Mouse (Mus musculus) kidney, postnatal 0 days (tissue): Measurements from ENCODE around the gene Zbtb20. TPM values are rescaled to one million over a fixed set of nuclear protein-coding genes. Genes with fewer than 3 reads are reported as not detected.

Experiments
- ATAC-seq: fragments of 200-750 bp; cut with Nextera tagmentation; replicated peaks from 2 replicates; pipeline ENCODE4 v1.8.0; 2017; ENCODE audit warnings: low read depth, moderate number of reproducible peaks, moderate TSS enrichment, moderate library complexity; ENCODE audit not compliant: low FRiP score
- DNase-seq: peaks from one replicate; pipeline ENCODE4 v3.0.0-alpha.2; 2016; ENCODE audit warnings: low spot score
- H3K27ac ChIP-seq: fragments of 300-500 bp; sonication (generic); 2 replicates; pipeline ENCODE4 v1.5.1; 2014; ENCODE audit warnings: mild to moderate bottlenecking
- H3K27me3 ChIP-seq: fragments of 300-500 bp; sonication (generic); 2 replicates; pipeline ENCODE4 v1.6.1; 2014; ENCODE audit warnings: low read length, mixed read lengths; ENCODE audit not compliant: insufficient read depth
- H3K36me3 ChIP-seq: fragments of 300-500 bp; sonication (generic); 2 replicates; pipeline ENCODE4 v1.6.1; 2014; ENCODE audit warnings: low read length, mixed read lengths; ENCODE audit not compliant: insufficient read depth
- H3K4me1 ChIP-seq: fragments of 300-500 bp; sonication (generic); replicated peaks from 2 replicates; pipeline ENCODE4 v1.6.1; 2014; ENCODE audit warnings: antibody characterized with exemption, low read length, mixed read lengths; ENCODE audit not compliant: insufficient read depth
- H3K4me2 ChIP-seq: fragments of 300-500 bp; sonication (generic); 2 replicates; pipeline ENCODE4 v1.6.1; 2014; ENCODE audit warnings: mild to moderate bottlenecking, low read length, moderate library complexity, mixed read lengths
- H3K4me3 ChIP-seq: fragments of 300-500 bp; sonication (generic); replicated peaks from 2 replicates; pipeline ENCODE4 v1.5.1; 2014; ENCODE audit warnings: low read depth, low read length
- H3K9ac ChIP-seq: fragments of 300-500 bp; sonication (generic); 2 replicates; pipeline ENCODE4 v1.6.1; 2014; ENCODE audit warnings: low read depth, low read length
- H3K9me3 ChIP-seq: fragments of 300-500 bp; sonication (generic); replicated peaks from 2 replicates; pipeline ENCODE4 v1.6.1; 2016; ENCODE audit warnings: low read length, inconsistent platforms, mixed read lengths
- CTCF ChIP-seq: IDR thresholded peaks from 2 replicates; pipeline ENCODE4 v1.5.1; 2016; ENCODE audit warnings: antibody characterized with exemption, low read depth, mild to moderate bottlenecking, moderate library complexity
- WGBS: fragments of 180-500 bp; shearing (Covaris S2); extraction: QIAGEN DNeasy Blood & Tissue Kit; methylation state at CpG from one replicate; pipeline ENCODE4 v1.1.7; 2014; 5-methylcytosine and 5-hydroxymethylcytosine counted together
- polyA plus RNA-seq: library from polyadenylated mRNA; unstranded; fragments of >200 nt; fragmentation: Nextera tagmentation; extraction: Ambion mirVana; gene quantifications from 2 replicates; pipeline ENCODE4 v1.2.1, GENCODE M21; 2015

The Zbtb20 gene
- polyA plus RNA-seq, 1 experiment from 2014 or later, result 36.8 TPM

DNA sequence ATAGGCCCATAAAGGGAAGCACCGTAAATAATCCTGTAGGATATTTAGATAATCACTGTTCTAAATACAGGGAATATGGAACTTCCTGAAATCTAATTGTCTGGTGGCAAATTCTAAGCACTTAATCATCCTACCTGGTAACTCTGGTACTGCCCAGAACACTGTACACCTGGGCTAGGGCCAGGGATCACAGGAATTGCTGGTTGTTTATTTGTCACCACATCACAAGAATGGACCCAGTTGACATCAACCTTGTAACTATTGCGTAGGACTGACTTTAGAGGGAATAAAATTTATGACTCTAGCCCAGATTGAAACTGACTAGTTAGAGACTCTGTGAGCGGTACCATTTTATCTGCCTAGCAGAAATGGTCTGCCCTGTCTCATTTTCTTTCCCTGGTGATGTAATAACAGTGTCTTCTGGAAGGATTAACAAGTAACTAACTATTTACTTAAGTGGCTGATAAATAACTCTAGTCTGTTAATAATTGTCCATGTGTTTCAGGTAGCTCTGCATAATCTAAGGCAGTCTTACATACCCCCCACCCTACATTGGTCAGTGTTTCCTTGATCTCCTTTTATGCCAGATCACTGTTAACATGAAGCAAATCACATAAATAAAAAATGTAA lies 194.1 kb downstream of the Zbtb20 start:
- H3K27ac ChIP-seq, result no peak overlapping the region
- DNase-seq (peak; percentile 55), ATAC-seq (peak; percentile 92)
- H3K36me3 ChIP-seq, result no peaks in the 10 kb centered on the region
- TF ChIP-seq CTCF, result no peak
- 57% methylated on average over 3 of the region's 3 CpGs for WGBS
- no peak overlapping the region for H3K4me3 ChIP-seq
- no peaks in the 10 kb centered on the region for H3K4me1 ChIP-seq
- no peak overlapping the region for H3K4me2 ChIP-seq
- no peaks in the 10 kb centered on the region for H3K9me3 ChIP-seq
- H3K27me3 ChIP-seq, result no peaks in the 10 kb centered on the region
- no peak overlapping the region for H3K9ac ChIP-seq

DNA sequence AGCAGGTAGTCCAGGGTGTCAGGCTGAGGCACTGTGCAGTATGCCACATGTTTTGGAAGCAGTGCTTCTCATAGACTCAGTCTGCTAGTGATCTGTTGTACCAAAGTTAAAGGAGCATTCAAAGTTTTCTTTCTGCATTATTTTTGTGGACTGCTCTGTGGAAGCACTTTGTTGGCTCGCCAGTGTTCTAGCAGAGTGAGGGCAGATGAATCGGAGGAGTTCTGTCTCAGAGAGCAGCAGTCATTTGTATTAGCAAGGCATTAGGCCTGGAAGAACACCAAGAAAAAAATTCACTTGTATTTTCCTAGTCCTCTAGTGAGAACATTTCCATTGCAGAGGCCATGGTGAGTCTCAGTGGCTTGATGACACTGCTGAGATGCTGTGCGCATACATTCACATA lies 196.2 kb downstream of the Zbtb20 start:
- no peak for ATAC-seq
- WGBS, result 83% methylated on average over 3 of the region's 3 CpGs
- H3K4me1 ChIP-seq, result no peaks in the 10 kb centered on the region
- no peaks in the 10 kb centered on the region for H3K27me3 ChIP-seq
- no peak overlapping the region for H3K4me3 ChIP-seq
- H3K36me3 ChIP-seq, result no peaks in the 10 kb centered on the region
- H3K9ac ChIP-seq, result no peak overlapping the region
- DNase-seq, result no peak
- H3K4me2 ChIP-seq, result no peak overlapping the region
- H3K27ac ChIP-seq, result no peak overlapping the region
- TF ChIP-seq CTCF, result no peak
- no peaks in the 10 kb centered on the region for H3K9me3 ChIP-seq

DNA sequence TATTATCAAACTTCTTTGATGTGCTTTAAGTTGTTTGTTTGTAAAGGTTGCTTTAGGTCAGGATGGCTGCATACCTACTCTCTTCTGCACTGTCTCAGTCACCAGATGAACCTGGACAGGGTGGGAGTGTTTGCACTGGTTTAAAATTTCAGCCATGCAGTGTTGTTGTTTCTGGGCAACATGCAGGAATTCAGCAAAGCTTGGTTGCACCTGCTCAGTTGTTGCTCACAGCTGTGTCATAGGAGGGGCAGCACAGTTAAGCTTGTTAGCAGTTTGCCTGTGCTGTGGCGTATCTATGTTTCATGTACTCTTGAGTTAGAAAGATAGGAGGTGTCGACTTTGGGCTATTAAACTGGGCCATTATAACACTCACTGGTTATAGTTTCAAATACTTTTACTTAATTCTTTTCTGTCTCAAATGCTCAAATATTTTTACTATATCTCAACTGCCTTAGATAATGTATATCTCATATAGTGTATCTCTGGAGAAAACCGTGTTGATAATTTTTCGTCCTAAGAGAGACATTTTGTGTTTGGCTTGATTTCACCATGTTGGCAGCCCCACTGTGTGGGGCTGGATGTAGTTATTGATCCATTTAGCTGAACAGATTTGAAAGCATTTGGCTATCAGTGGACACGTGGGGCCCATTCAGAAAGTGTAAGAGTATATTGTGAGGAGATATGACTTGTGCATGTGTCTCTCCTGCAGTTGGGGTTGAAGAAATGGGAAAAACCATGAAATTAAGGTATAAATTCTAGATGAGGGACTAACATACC lies 197.3 kb downstream of the Zbtb20 start:
- H3K9me3 ChIP-seq, result no peaks in the 10 kb centered on the region
- H3K27ac ChIP-seq, result no peak overlapping the region
- H3K4me2 ChIP-seq, result no peak overlapping the region
- WGBS, result 69% methylated on average over 5 of the region's 5 CpGs
- H3K27me3 ChIP-seq, result no peaks in the 10 kb centered on the region
- H3K36me3 ChIP-seq, result no peaks in the 10 kb centered on the region
- H3K4me3 ChIP-seq, result no peak overlapping the region
- H3K4me1 ChIP-seq, result no peaks in the 10 kb centered on the region
- TF ChIP-seq CTCF, result no peak
- DNase-seq, result peak; percentile 76
- H3K9ac ChIP-seq, result no peak overlapping the region
- peak; percentile 64 for ATAC-seq

DNA sequence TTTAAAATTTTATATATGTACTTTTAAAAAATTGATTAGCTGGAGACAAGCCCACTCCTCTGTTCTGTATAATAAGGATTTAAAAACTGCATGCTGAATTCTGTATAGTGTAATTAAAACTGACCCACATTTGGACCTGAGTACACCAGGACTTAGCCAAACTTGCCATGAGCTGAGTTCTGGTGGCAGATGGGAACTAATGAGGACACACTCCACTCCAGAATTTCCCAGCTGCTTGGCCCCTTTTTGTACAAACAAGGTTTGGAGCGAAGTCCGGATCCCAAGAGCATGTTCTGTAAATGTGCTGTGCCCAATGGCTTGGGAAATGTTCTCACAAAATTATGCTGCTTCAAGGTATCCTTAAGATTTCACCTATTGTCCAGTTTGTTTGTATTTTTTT lies 204.7 kb downstream of the Zbtb20 start:
- H3K4me2 ChIP-seq, result no peak overlapping the region
- no peaks in the 10 kb centered on the region for H3K27me3 ChIP-seq
- ATAC-seq (no peak), DNase-seq (no peak)
- H3K9me3 ChIP-seq, result no peaks in the 10 kb centered on the region
- 0 out of 2 replicates have a peak, but pooled peaks cover 5% of the 10 kb centered on the region for H3K4me1 ChIP-seq
- 68% methylated on average over 2 of the region's 2 CpGs for WGBS
- H3K4me3 ChIP-seq, result no peak overlapping the region
- no peak overlapping the region for H3K9ac ChIP-seq
- no peaks in the 10 kb centered on the region for H3K36me3 ChIP-seq
- no peak overlapping the region for H3K27ac ChIP-seq
- no peak for TF ChIP-seq CTCF

DNA sequence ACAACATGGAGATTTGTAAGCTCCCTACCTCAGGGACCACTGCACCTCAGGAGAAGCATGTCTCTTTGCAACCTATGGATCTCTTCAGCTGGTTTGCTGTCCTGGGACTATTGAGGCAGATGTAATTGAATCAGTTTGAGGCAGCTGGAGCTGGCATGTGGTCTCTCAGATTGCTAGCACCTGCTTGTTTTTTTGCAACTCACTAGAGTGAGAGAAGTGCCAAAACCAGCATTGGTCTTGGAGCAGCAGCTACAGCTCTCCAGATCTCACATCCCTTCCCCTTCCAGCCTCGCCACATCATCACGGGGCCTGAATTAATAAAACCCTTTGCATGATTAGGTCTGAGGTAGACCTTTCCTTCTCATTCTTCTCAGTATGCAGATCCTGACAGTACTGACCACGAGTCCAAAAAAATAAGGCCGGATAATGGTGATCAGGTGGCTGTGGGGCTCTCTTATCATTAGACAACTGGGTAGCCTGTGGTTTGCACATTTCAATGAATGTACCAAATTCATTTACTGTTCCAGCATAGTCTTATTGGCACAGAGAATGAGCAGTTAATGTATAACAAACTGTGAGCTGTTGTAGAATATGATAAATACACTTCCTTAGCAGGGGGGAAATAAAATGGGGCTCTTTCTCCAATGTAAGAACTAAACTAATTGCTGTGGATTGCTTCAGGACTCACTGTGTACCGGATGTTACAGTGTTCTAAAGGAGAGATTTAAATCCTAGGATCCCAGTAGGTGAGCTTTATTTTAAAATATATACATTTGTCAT lies 205.4 kb downstream of the Zbtb20 start:
- Histone ChIP-seq H3K4me1 (0 out of 2 replicates have a peak, but pooled peaks cover 5% of the 10 kb centered on the region), H3K27ac (no peak overlapping the region), H3K4me3 (no peak overlapping the region), H3K4me2 (no peak overlapping the region), H3K36me3 (no peaks in the 10 kb centered on the region), H3K9ac (no peak overlapping the region), H3K27me3 (no peaks in the 10 kb centered on the region), H3K9me3 (no peaks in the 10 kb centered on the region)
- ATAC-seq, result no peak
- 69% methylated on average over 5 of the region's 5 CpGs for WGBS
- no peak for DNase-seq
- no peak for TF ChIP-seq CTCF

DNA sequence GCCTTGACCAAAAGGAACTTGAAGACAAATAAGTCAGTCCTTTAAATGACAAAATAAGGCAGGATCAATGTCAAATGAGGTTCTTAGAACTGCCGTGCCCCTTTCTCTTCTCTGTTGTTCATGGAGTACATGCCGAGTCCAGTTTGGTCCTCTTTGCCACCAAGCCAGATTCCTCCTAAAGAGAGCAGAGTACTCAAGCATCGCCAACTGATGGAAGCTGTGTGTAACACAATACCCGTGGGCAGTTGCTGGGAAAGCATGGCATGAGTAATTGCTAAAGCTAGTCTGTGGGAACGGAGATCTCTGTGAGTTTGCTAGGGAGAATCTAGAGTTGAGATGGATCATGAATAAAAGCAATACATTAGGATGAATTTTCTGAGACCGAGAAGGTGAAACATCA lies 206.3 kb downstream of the Zbtb20 start:
- no peak for TF ChIP-seq CTCF
- DNase-seq (peak; percentile 81), ATAC-seq (peak; percentile 79)
- H3K4me3 ChIP-seq, result no peak overlapping the region
- H3K27ac ChIP-seq, result no peak overlapping the region
- no peaks in the 10 kb centered on the region for H3K9me3 ChIP-seq
- H3K9ac ChIP-seq, result no peak overlapping the region
- no peak overlapping the region for H3K4me2 ChIP-seq
- WGBS, result 45% methylated on average over 6 of the region's 6 CpGs
- no peaks in the 10 kb centered on the region for H3K27me3 ChIP-seq
- no peaks in the 10 kb centered on the region for H3K36me3 ChIP-seq
- 0 out of 2 replicates have a peak, but pooled peaks cover 5% of the 10 kb centered on the region for H3K4me1 ChIP-seq
